Mouse (Mus musculus): Measurements from ENCODE around the gene Scgb1b30. TPM values are rescaled to one million over a fixed set of nuclear protein-coding genes. Genes with fewer than 3 reads are reported as not detected.
A peak's percentile ranks its signal among the peaks of the same experiment; 100 is the strongest.

Scgb1b30 gene
- polyA plus RNA-seq, 1 experiment from 2014 or later, result not detected

- H3K27ac ChIP-seq (ENCODE audit: low read length), result no peak overlapping the region
- peaks cover 4% of the 10 kb centered on the region; the same call in 1 of the 2 replicates for H3K9me3 ChIP-seq (ENCODE audit: control insufficient read depth, low read length)
- no peak overlapping the region for H3K4me2 ChIP-seq (ENCODE audit: low read depth, low read length)
- H3K27me3 ChIP-seq (ENCODE audit: control insufficient read depth, insufficient read depth, low read depth, low read length), result no peaks in the 10 kb centered on the region
- 78% methylated on average over 3 of the region's 3 CpGs for WGBS
- no peak overlapping the region for H3K4me3 ChIP-seq (ENCODE audit: low read length)
- ATAC-seq (ENCODE audit: low read depth), result no peak
- no peak overlapping the region for H3K9ac ChIP-seq (ENCODE audit: low read length)
- H3K36me3 ChIP-seq (ENCODE audit: control insufficient read depth, insufficient read depth, low read length), result peaks cover 15% of the 10 kb centered on the region
- peaks cover 4% of the 10 kb centered on the region for H3K4me1 ChIP-seq (replicated peaks; ENCODE audit: control insufficient read depth, insufficient read depth, low read length)
Observed at GRCm38 (mm10) chr7:34126291-34126690, 31.1 kb downstream of the Scgb1b30 start.

DNA sequence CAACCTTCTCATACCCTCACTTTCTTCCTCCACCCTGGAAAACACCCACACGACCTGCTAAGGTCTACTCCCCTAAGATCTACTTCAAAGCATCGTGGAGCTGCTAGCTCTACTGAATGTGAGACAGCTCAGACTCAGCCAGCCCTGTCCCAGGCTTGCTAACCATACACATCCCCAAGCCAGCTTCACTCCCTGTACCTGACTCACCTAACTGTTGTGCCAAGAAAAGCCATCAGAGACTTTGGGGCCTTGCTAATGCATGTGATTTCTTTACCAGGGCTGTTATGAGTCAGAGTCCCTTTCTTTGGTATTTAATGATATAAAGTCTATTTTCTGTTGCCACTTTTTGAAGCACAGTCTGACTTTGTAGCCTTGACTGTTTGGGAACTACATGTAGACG is 35.9 kb downstream of the Scgb1b30 start:
- WGBS, result 51% methylated on average over 3 of the region's 3 CpGs
- Histone ChIP-seq H3K27me3 (ENCODE audit: control insufficient read depth, insufficient read depth, low read depth, low read length) (no peaks in the 10 kb centered on the region), H3K27ac (ENCODE audit: low read length) (no peak overlapping the region), H3K4me3 (ENCODE audit: low read length) (peak overlapping the region; percentile 81), H3K9ac (ENCODE audit: low read length) (peak overlapping the region; percentile 21; the same call in 1 of the 2 replicates), H3K9me3 (ENCODE audit: control insufficient read depth, low read length) (peaks cover 4% of the 10 kb centered on the region; the same call in 1 of the 2 replicates), H3K4me2 (ENCODE audit: low read depth, low read length) (peak overlapping the region; percentile 73), H3K4me1 (replicated peaks; ENCODE audit: control insufficient read depth, insufficient read depth, low read length) (peaks cover 18% of the 10 kb centered on the region), H3K36me3 (ENCODE audit: control insufficient read depth, insufficient read depth, low read length) (peaks cover 12% of the 10 kb centered on the region)
- no peak for ATAC-seq (ENCODE audit: low read depth)

GRCm38 (mm10) chr7:34131959-34132354 is 36.7 kb downstream of the Scgb1b30 start:
- H3K9ac ChIP-seq (ENCODE audit: low read length), result peak overlapping the region; percentile 95
- ATAC-seq (ENCODE audit: low read depth), result peak; percentile 8
- peak overlapping the region; percentile 81 for H3K4me3 ChIP-seq (ENCODE audit: low read length)
- peaks cover 6% of the 10 kb centered on the region for H3K36me3 ChIP-seq (ENCODE audit: control insufficient read depth, insufficient read depth, low read length)
- H3K4me1 ChIP-seq (replicated peaks; ENCODE audit: control insufficient read depth, insufficient read depth, low read length), result peaks cover 18% of the 10 kb centered on the region
- peaks cover 2% of the 10 kb centered on the region; the same call in 1 of the 2 replicates for H3K9me3 ChIP-seq (ENCODE audit: control insufficient read depth, low read length)
- WGBS, result 1% methylated on average over 3 of the region's 3 CpGs
- H3K27ac ChIP-seq (ENCODE audit: low read length), result peak overlapping the region; percentile 87
- H3K27me3 ChIP-seq (ENCODE audit: control insufficient read depth, insufficient read depth, low read depth, low read length), result no peaks in the 10 kb centered on the region
- peak overlapping the region; percentile 73 for H3K4me2 ChIP-seq (ENCODE audit: low read depth, low read length)

DNA sequence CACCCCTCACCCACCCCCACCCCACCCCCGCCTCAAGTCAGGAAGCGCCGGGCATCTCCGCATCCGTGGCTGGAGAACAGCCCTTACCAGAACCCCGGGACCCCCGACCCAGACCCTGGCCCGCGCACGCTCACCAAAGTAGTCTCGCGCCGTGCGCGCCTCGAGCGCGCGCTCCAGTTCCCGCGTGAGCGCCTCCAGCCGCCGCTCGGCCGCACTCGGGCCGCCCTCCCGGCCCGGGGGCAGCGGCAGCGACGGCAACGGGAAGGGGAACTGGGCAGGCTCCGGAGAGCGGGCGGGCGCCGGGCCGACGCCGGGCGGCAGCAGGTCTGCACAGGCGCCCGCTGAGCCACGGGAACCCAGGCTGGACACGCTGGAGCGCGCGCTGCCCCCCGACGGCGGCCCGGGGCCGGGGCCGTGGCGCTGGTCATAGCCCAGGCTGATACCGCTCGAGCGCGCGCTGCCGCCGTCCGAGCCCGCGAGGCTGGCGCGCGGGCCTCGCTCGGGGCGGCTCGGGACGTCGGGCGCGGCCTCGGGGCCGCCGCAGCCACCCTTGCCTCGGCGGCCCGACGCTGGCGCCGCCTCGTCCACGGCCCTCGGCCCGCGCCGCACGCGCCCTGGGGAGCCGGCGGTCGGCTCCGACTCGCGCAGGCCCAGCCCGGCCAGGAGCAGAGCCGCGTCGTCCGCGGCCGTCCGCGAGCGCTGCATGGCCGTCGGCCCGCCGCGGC is 37.3 kb downstream of the Scgb1b30 start:
- peak overlapping the region; percentile 81 for H3K4me3 ChIP-seq (ENCODE audit: low read length)
- peak overlapping the region; percentile 95 for H3K9ac ChIP-seq (ENCODE audit: low read length)
- H3K4me1 ChIP-seq (replicated peaks; ENCODE audit: control insufficient read depth, insufficient read depth, low read length), result peaks cover 18% of the 10 kb centered on the region
- H3K9me3 ChIP-seq (ENCODE audit: control insufficient read depth, low read length), result no peaks in the 10 kb centered on the region
- no peaks in the 10 kb centered on the region for H3K27me3 ChIP-seq (ENCODE audit: control insufficient read depth, insufficient read depth, low read depth, low read length)
- under 1% methylated on average over 95 of the region's 116 CpGs for WGBS
- peak; percentile 68 for ATAC-seq (ENCODE audit: low read depth)
- peak overlapping the region; percentile 73 for H3K4me2 ChIP-seq (ENCODE audit: low read depth, low read length)
- H3K27ac ChIP-seq (ENCODE audit: low read length), result peak overlapping the region; percentile 87
- peaks cover 2% of the 10 kb centered on the region; the same call in 1 of the 2 replicates for H3K36me3 ChIP-seq (ENCODE audit: control insufficient read depth, insufficient read depth, low read length)

- ATAC-seq (ENCODE audit: low read depth), result peak; percentile 94
Observed at GRCm38 (mm10) chr7:34133117-34133762, 38.0 kb downstream of the Scgb1b30 start, which contains the start of gene Wtip. TSS of gene Wtip (minus strand) at chr7:34133268.

DNA sequence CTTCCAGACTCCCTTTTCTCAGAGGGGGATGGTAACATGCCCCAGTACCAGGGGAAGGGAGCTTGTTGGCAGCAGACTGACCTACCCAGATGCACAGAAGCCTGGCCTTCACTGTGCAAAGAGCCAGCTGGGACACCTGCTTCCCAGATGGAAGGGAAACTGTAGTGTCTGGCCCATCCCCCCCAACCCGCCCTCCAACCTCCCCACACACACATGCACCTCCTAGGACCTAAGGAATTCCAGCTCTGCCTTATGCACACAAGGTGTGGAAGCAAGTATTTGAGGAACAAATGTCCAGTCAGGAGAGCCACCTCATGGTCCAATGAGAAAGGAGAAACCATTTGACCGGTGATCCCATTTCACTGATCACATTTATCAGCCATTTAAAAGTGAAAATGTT is 39.1 kb downstream of the Scgb1b30 start:
- no peaks in the 10 kb centered on the region for H3K9me3 ChIP-seq (ENCODE audit: control insufficient read depth, low read length)
- H3K4me3 ChIP-seq (ENCODE audit: low read length), result no peak overlapping the region
- H3K4me2 ChIP-seq (ENCODE audit: low read depth, low read length), result no peak overlapping the region
- 71% methylated on average over 2 of the region's 2 CpGs for WGBS
- H3K27ac ChIP-seq (ENCODE audit: low read length), result peak overlapping the region; percentile 87
- no peaks in the 10 kb centered on the region; the same call in 1 of the 2 replicates for H3K36me3 ChIP-seq (ENCODE audit: control insufficient read depth, insufficient read depth, low read length)
- peaks cover 18% of the 10 kb centered on the region for H3K4me1 ChIP-seq (replicated peaks; ENCODE audit: control insufficient read depth, insufficient read depth, low read length)
- no peaks in the 10 kb centered on the region for H3K27me3 ChIP-seq (ENCODE audit: control insufficient read depth, insufficient read depth, low read depth, low read length)
- H3K9ac ChIP-seq (ENCODE audit: low read length), result no peak overlapping the region
- ATAC-seq (ENCODE audit: low read depth), result peak; percentile 24

More at GRCm38 (mm10) chr7:34133117-34133762, 38.0 kb downstream of the Scgb1b30 start, which contains the start of gene Wtip:
- no peaks in the 10 kb centered on the region for H3K9me3 ChIP-seq (ENCODE audit: control insufficient read depth, low read length)
- H3K4me3 ChIP-seq (ENCODE audit: low read length), result peak within 1 kb of the TSS; percentile 81
- peak within 1 kb of the TSS; percentile 73 for H3K4me2 ChIP-seq (ENCODE audit: low read depth, low read length)
- WGBS, result 1% methylated on average over 24 of the region's 65 CpGs
- no peaks in the 10 kb centered on the region for H3K27me3 ChIP-seq (ENCODE audit: control insufficient read depth, insufficient read depth, low read depth, low read length)
- no peaks in the 10 kb centered on the region for H3K36me3 ChIP-seq (ENCODE audit: control insufficient read depth, insufficient read depth, low read length)
- peak within 1 kb of the TSS; percentile 95 for H3K9ac ChIP-seq (ENCODE audit: low read length)
- H3K4me1 ChIP-seq (replicated peaks; ENCODE audit: control insufficient read depth, insufficient read depth, low read length), result peaks cover 18% of the 10 kb centered on the region
- peak within 1 kb of the TSS; percentile 87 for H3K27ac ChIP-seq (ENCODE audit: low read length)

DNA sequence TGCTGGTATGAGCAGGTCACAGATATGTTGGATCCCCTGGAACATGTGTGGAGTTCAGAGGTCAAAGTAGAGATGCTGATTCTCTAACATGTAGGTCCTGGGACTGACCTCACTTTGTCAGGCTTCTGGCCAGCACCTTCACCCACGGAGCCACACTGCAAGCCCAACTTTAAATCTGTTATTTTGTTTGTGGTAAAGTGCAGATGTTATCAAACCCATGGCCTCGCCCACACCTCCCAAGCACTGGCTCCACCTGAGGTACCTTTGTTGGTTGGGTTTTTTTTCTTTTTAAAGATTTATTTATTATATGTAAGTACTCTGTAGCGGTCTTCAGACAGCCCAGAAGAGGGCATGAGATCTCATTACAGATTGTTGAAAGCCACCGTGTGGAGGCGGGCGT is 44.3 kb downstream of the Scgb1b30 start:
- 82% methylated on average over 6 of the region's 6 CpGs for WGBS
- Histone ChIP-seq H3K4me3 (ENCODE audit: low read length) (no peak overlapping the region), H3K36me3 (ENCODE audit: control insufficient read depth, insufficient read depth, low read length) (peaks cover 46% of the 10 kb centered on the region), H3K27ac (ENCODE audit: low read length) (no peak overlapping the region), H3K4me2 (ENCODE audit: low read depth, low read length) (no peak overlapping the region), H3K9ac (ENCODE audit: low read length) (no peak overlapping the region), H3K27me3 (ENCODE audit: control insufficient read depth, insufficient read depth, low read depth, low read length) (no peaks in the 10 kb centered on the region), H3K9me3 (ENCODE audit: control insufficient read depth, low read length) (no peaks in the 10 kb centered on the region), H3K4me1 (replicated peaks; ENCODE audit: control insufficient read depth, insufficient read depth, low read length) (no peaks in the 10 kb centered on the region)
- no peak for ATAC-seq (ENCODE audit: low read depth)

GRCm38 (mm10) chr7:34141123-34141522 is 45.9 kb downstream of the Scgb1b30 start:
- H3K27ac ChIP-seq (ENCODE audit: low read length), result no peak overlapping the region
- H3K36me3 ChIP-seq (ENCODE audit: control insufficient read depth, insufficient read depth, low read length), result peaks cover 61% of the 10 kb centered on the region
- no peaks in the 10 kb centered on the region for H3K4me1 ChIP-seq (replicated peaks; ENCODE audit: control insufficient read depth, insufficient read depth, low read length)
- WGBS, result 93% methylated on average over 13 of the region's 13 CpGs
- H3K4me2 ChIP-seq (ENCODE audit: low read depth, low read length), result no peak overlapping the region
- H3K9ac ChIP-seq (ENCODE audit: low read length), result no peak overlapping the region
- H3K27me3 ChIP-seq (ENCODE audit: control insufficient read depth, insufficient read depth, low read depth, low read length), result no peaks in the 10 kb centered on the region
- no peak for ATAC-seq (ENCODE audit: low read depth)
- H3K9me3 ChIP-seq (ENCODE audit: control insufficient read depth, low read length), result no peaks in the 10 kb centered on the region
- H3K4me3 ChIP-seq (ENCODE audit: low read length), result no peak overlapping the region

DNA sequence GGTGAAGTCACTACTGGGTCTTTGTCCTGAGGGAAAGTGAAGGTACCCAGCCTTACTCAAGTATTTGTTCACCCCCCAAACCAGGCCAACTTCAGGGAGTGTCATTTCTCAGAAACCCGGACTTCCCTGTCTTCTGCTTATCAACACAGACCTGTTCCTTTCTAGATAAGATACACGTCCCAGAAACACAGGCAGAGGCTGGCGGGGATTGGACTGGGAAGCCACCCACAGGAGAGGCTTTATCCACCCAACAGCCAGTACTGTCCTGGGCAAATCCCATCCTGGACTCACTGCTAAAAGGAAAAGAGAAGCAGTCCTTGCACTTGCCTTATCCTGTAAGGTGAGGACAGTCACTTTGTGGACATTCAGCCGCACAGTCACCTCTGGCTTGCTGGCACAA is 52.0 kb downstream of the Scgb1b30 start:
- Histone ChIP-seq H3K4me3 (ENCODE audit: low read length) (no peak overlapping the region), H3K27me3 (ENCODE audit: control insufficient read depth, insufficient read depth, low read depth, low read length) (no peaks in the 10 kb centered on the region), H3K27ac (ENCODE audit: low read length) (no peak overlapping the region), H3K9ac (ENCODE audit: low read length) (no peak overlapping the region), H3K4me1 (replicated peaks; ENCODE audit: control insufficient read depth, insufficient read depth, low read length) (no peaks in the 10 kb centered on the region), H3K36me3 (ENCODE audit: control insufficient read depth, insufficient read depth, low read length) (peaks cover 77% of the 10 kb centered on the region), H3K4me2 (ENCODE audit: low read depth, low read length) (no peak overlapping the region), H3K9me3 (ENCODE audit: control insufficient read depth, low read length) (no peaks in the 10 kb centered on the region)
- ATAC-seq (ENCODE audit: low read depth), result no peak
- 70% methylated on average over 4 of the region's 4 CpGs for WGBS

Data from lung, embryonic 16.5 days (tissue).